Mouse (Mus musculus) spleen, adult 2 months (tissue): ENCODE results near the gene Gm20683.

Experiments used
- CTCF ChIP-seq: fragments of 200-500 bp; IDR thresholded peaks from 2 replicates; pipeline ENCODE4 v1.5.1; 2011; ENCODE audit warnings: mild to moderate bottlenecking, inconsistent platforms; ENCODE audit not compliant: insufficient read depth, insufficient read length, insufficient replicate concordance; ENCODE audit errors: extremely low read depth
- POLR2A ChIP-seq: fragments of 200-500 bp; IDR thresholded peaks from 2 replicates; pipeline ENCODE4 v1.6.1; 2011; ENCODE audit warnings: low read depth, low read length, inconsistent platforms

- TF ChIP-seq POLR2A = no peak
- TF ChIP-seq CTCF = no peak
Observed at GRCm38 (mm10) chr17:25835816-25836215, 5.7 kb downstream of the Gm20683 start.
